Mouse (Mus musculus) CH12.LX (cell line): ENCODE results near the gene Snu13.

Experiments used
- CHD1 ChIP-seq: IDR thresholded peaks from 2 replicates; pipeline ENCODE4 v1.6.1; 2012; ENCODE audit warnings: low read depth, low read length, improper control_type of control experiment, inconsistent platforms
- CTCF ChIP-seq, 2 experiments: IDR thresholded peaks in 1 of 2; conservative IDR thresholded peaks in 1 of 2; 2 replicates each; pipeline ENCODE4 v1.5.1; 2011 to 2012; ENCODE audit warnings: low read depth in 2 of 2, low read length in 2 of 2, improper control_type of control experiment in 1 of 2, inconsistent platforms in 1 of 2, mild to moderate bottlenecking in 1 of 2, moderate library complexity in 1 of 2
- EP300 ChIP-seq: IDR thresholded peaks from 2 replicates; pipeline ENCODE4 v1.6.1; 2011; ENCODE audit warnings: low read length, improper control_type of control experiment
- POLR2A ChIP-seq: IDR thresholded peaks from 2 replicates; pipeline ENCODE4 v1.6.1; 2011; ENCODE audit warnings: low read depth, mild to moderate bottlenecking, improper control_type of control experiment, low read length
- RAD21 ChIP-seq: IDR thresholded peaks from 2 replicates; pipeline ENCODE4 v1.6.1; 2011; ENCODE audit warnings: low read depth, mild to moderate bottlenecking, low read length, improper control_type of control experiment, moderate library complexity
- RCOR1 ChIP-seq: conservative IDR thresholded peaks from 2 replicates; pipeline ENCODE4 v1.6.1; 2012; ENCODE audit warnings: low read depth, mild to moderate bottlenecking, inconsistent platforms, low read length, improper control_type of control experiment
- ZC3H11A ChIP-seq: IDR thresholded peaks from 2 replicates; pipeline ENCODE4 v1.6.1; 2012; ENCODE audit warnings: low read depth, mild to moderate bottlenecking, inconsistent platforms, low read length, improper control_type of control experiment

GRCm38 (mm10) chr15:82087266-82087665, 39.9 kb upstream of the Snu13 start:
- TF ChIP-seq RCOR1 (no peak), ZC3H11A (no peak), POLR2A (no peak), CHD1 (no peak), EP300 (no peak), CTCF (conservative IDR thresholded peaks at IDR 0.05 in 1 of 2, IDR thresholded peaks at IDR 0.05 in 1 of 2; ENCODE audit: low read depth in 2 of 2, low read length in 2 of 2) (no peak), RAD21 (no peak)
